Mouse (Mus musculus): ENCODE data around the gene C4b.
"Not testable (repeated sequence)": the region's sequence is repeated elsewhere in the genome, so short reads cannot be mapped to it uniquely, and the experiment has no call there.

C4b gene

GRCm38 (mm10) chr17:34706476-34706875, 37.2 kb downstream of the C4b start:
- not testable (repeated sequence) for DNase-seq (ENCODE audit: low read depth, low spot score)

DNA sequence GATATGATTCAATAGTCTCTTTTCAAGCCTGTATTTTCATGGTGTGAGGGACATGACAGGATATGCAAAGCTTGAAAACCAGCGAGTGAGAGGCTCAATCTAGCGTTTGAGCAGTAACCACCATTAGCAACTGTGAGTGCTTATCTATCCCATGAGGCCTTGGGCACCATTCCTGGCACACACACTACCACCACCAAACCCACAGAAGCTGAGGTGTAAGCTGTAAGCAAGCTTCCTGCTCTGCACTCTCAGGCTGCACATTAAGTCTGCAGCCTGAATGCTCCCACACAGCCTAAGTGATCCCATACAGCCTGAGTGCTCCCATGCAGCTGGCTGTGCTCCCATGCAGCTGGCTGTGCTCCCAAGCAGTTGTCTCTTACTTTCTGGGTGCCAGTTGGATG, 43.0 kb downstream of the C4b start:
- DNase-seq (ENCODE audit: low read depth, low spot score) = peak; percentile 57

DNA sequence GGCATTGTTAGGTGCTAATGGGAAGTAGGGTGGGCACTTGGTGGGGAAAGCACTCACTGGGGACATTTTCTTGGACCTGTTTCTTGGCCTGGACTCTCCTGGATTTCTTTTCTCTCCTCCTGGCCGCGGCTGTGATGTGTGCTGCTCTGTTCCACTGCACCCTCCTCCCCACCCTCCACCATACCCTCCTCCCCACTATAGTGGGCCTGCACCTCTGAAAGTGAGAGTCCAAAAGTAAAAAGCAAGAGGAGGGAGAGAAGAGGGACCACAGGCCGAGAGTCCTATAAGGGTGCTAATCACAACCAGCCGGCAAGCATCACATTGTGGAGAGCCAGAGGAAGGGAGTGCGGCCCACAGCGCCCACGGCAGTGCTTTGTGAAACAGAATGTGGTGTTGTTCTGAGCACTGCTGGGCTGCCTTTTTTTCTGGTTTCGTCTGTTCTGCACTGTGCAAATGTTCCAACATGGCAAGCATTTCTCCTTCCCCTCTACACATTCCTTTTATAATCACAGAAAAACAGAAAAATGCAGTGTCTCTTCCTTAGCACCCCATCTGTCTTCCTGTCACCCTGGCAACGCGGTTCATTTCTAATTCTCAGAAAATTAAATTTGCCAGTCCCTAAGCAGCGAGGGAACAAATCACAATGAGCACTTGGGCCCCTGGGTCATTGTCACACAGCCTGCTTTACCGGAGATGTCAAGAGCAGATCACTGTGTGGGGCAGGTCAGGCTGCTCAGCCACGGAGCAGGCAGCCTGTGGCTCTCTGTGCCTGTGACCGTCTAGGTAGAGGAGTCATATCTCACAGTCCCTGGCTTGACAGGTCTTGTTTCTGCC, 43.9 kb downstream of the C4b start:
- peak; percentile 84 for DNase-seq (ENCODE audit: low read depth, low spot score)

DNA sequence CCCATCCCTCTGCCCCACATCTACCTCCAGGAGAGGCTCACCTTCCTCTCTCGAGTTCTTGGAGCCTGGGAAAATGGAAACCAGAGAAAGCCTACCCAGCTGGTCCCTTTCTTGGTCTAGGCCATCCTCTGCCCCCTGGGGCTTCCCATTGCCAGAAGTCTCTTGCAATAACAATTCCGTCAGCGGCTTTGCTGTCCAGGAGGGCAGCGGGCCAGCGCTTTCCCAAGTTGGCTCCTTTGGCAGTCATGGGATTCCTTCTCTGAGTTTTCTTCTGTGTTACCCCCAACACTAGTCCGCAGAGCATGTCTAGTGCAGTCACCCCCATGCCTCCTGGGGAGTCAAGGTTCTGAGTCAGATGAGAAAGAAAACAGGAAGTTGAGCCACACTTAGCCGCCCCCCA, 50.8 kb downstream of the C4b start:
- DNase-seq (ENCODE audit: low read depth, low spot score) = no peak

DNA sequence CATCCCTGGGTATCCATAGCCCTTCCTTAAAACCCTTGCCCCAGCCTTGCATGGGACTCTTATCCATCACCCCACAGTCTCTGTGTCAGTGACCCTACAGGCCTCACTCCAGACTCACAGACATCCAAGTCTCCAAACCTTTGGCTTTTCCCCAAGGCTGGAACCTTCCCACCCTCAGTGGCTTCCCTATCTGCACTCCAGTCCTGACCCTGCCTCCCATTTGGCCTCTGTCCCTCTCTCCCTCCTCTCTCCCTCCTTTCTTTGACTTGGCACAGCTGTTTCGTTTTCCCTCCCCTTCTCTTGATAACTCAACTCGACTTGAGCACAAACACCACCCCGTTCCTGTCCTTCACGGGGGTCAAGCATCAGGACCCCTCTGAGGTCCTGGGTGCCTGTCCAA, 53.2 kb downstream of the C4b start:
- DNase-seq (ENCODE audit: low read depth, low spot score) = no peak

- no peak for DNase-seq (ENCODE audit: low read depth, low spot score)
Observed at GRCm38 (mm10) chr17:34688889-34689288, 54.8 kb downstream of the C4b start.

- DNase-seq (ENCODE audit: low read depth, low spot score) = no peak
Observed at GRCm38 (mm10) chr17:34685120-34686110, 58.3 kb downstream of the C4b start.

GRCm38 (mm10) chr17:34684253-34684893, 59.3 kb downstream of the C4b start:
- DNase-seq (ENCODE audit: low read depth, low spot score) = no peak

DNA sequence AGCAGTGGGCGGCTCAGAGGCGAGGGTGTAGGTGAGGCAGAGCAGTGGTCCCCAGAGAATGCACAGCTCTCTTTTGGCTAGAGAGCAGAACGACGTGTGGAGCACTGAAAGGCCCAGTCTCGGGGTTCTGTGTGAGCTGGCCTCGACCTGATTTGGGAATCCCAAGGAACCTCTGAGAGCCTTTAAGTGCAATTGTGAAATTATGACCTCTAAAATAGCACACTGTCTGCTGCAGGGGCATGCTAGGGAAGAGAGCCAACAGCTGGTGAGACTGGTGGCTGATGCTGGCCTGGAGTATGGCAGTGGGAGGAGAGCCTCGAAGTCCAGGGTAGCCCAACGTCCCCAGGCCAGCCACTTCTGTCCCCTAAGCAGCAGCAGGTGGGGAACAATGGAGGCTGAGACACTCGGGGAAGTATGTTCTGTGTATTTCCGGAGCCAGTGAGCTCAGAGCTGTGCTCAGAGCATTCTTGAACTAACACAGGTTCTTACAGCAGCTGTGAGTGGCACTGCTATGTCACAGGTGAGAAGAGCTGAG, 59.9 kb downstream of the C4b start:
- no peak for DNase-seq (ENCODE audit: low read depth, low spot score)

- DNase-seq (ENCODE audit: low read depth, low spot score) = no peak
Observed at GRCm38 (mm10) chr17:34683179-34683578, 60.5 kb downstream of the C4b start.

- no peak for DNase-seq (ENCODE audit: low read depth, low spot score)
Observed at GRCm38 (mm10) chr17:34681881-34682536, 61.7 kb downstream of the C4b start.

GRCm38 (mm10) chr17:34681132-34681571, 62.5 kb downstream of the C4b start:
- DNase-seq (ENCODE audit: low read depth, low spot score) = no peak

DNA sequence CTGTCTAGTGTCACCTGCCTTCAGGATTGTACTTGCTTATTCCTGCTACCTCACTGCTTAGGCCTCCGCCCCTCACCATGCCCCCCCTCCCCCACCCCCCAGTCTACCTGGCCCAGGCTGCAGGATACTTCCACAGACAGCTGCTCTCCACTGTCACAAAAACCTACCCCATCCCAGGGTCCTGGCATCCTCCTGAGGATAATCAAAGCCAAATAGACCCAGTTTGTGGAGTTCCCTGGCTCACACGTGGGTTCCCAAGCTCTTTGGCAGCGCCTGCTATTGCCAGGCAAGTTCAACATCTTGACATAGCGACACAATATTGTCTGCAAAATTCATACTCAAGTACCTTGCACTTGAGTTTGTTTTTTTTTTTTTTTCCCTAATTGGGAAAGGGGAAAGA, 63.1 kb downstream of the C4b start:
- DNase-seq (ENCODE audit: low read depth, low spot score) = no peak

DNA sequence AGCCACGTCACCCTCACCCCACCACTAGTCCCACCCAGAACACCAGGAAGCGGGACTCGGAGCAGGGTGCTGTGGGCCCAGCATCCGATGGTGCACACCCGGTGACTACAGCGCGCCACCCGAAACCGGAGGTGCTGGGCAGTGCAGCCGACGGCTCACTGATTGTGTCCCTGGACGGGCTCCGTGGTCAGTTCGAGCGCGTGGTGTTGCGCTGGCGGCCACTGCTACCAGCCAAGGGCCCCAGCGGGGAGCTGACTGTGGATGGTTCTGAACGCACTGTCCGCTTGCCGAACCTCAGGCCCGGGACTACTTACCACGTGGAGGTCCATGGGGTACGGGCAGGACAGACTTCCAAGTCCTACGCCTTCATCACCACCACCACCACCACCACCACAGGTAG, 63.5 kb downstream of the C4b start:
- DNase-seq (ENCODE audit: low read depth, low spot score) = no peak

Measured in brain, adult 2 months (tissue).